Mouse (Mus musculus): ENCODE results near the gene Phrf1. TPM values are rescaled to one million over a fixed set of nuclear protein-coding genes. Genes with fewer than 3 reads are reported as not detected.
A peak's percentile ranks its signal among the peaks of the same experiment; 100 is the strongest.

Phrf1 gene
- total and polyA plus RNA-seq, 3 experiments: 66.1 to 1,029 (median 91.2) TPM

DNA sequence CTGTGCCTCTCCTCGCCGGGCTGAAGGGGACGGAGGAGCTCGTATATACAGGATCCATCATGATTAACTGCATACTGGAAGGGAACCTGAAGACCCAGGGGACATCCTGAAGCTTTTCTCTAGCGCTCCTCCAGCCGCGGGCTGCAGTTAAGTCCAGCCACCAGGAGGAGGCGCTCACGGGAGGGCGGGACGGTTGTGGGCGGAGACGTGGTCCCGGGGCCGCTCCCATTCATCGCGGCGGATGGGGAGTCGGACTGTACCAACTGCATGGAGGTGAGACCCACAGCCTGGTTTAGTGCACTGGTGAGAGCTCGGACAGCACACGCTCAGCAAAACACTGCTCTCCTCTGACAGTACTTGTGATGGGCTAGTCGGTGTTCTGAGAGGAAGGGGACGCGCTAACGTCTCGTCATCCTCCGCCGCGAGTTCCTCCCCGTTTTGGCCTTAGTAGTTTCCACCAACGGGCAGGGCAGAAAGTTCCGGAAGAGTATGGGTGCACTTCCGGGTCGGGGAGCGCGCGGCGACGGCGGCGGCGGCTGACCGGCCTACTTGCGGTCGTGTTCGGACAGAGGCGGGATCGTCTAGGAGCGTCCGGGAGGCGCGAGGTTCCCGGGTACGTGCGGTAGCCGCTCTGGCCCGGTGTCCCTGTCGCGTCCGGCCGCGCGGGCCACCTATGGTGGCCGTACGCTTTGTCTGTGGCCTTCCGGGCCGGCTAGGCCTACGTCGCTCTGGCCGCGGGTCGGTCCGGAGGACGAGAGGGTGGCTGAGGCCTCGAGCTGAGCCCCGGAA is at the start of gene Phrf1 (continued):
- TF ChIP-seq KAT2A (conservative IDR thresholded peaks at IDR 0.05; ENCODE audit: low read depth, low read length) (peak; percentile 80; the same call in 1 of the 2 replicates), MYC (IDR thresholded peaks at IDR 0.05; ENCODE audit: low read depth, low read length) (peak; percentile 48; the same call in 1 of the 2 replicates), POLR2A (IDR thresholded peaks at IDR 0.05; ENCODE audit: control insufficient read depth in 1 of 2, insufficient read depth in 1 of 2, low read depth in 1 of 2, low read length in 2 of 2, poor library complexity in 1 of 2) (peak; percentile 72 to 80; a peak in 3 of 4 replicates), RAD21 (IDR thresholded peaks at IDR 0.05; ENCODE audit: low read depth, low read length) (no peak; the same call in 1 of the 2 replicates), NELFE (IDR thresholded peaks at IDR 0.05; ENCODE audit: low read depth, low read length) (peak; percentile 65)

DNA sequence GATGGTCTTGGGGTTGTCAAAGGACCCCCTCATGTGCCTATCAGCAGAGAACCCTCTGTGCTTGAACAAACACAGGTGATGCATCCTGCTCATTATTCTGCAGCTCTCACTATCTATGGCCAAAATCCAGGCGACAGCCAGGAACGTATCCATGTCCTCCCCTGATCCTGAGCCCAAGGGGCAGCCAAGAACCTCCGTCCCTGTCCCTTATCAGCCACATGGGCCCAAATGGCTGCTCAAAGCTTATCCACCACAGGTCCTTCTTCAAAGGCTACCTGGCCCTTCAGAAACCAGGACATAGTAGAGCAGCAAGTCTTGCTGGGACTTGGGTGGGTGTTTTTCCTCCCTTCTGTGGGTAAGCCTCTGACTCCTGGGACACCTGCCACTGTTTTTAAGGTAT is 40.4 kb upstream of the Phrf1 start:
- peaks cover 2% of the 10 kb centered on the region in 2 experiments; a peak in 3 of 4 replicates for H3K36me3 ChIP-seq (ENCODE audit: control insufficient read depth in 1 of 2, insufficient read depth in 2 of 2, low read length in 2 of 2)
- H3K79me2 ChIP-seq (ENCODE audit: control insufficient read depth, insufficient read depth, low read length, poor library complexity): peaks cover 7% of the 10 kb centered on the region
- no peak overlapping the region for H3K27ac ChIP-seq (ENCODE audit: control insufficient read depth, low read depth, low read length)
- no peak for TF ChIP-seq USF2 (IDR thresholded peaks at IDR 0.05; ENCODE audit: borderline replicate concordance in 1 of 2, insufficient read depth in 1 of 2, low read depth in 1 of 2, low read length in 2 of 2)
- no peak for TF ChIP-seq ETS1 (IDR thresholded peaks at IDR 0.05; ENCODE audit: low read depth, low read length)
- no peak for TF ChIP-seq TCF12 (IDR thresholded peaks at IDR 0.05; ENCODE audit: low read depth, low read length)
- no peak for TF ChIP-seq MAFK (IDR thresholded peaks at IDR 0.05; ENCODE audit: borderline replicate concordance, low read depth, low read length)
- TF ChIP-seq CHD1 (IDR thresholded peaks at IDR 0.05; ENCODE audit: low read depth, low read length): no peak
- TF ChIP-seq MAX (IDR thresholded peaks at IDR 0.05; ENCODE audit: low read length): no peak
- no peak for TF ChIP-seq SIN3A (IDR thresholded peaks at IDR 0.05; ENCODE audit: low read length)
- no peak for TF ChIP-seq SMC3 (IDR thresholded peaks at IDR 0.05; ENCODE audit: low read depth, low read length)
- no peak for TF ChIP-seq ZMIZ1 (IDR thresholded peaks at IDR 0.05; ENCODE audit: low read depth, low read length)
- no peak for TF ChIP-seq USF1 (IDR thresholded peaks at IDR 0.05; ENCODE audit: low read depth, low read length)
- TF ChIP-seq JUND (IDR thresholded peaks at IDR 0.05; ENCODE audit: low read depth, low read length): no peak
- no peak for TF ChIP-seq UBTF (IDR thresholded peaks at IDR 0.05; ENCODE audit: borderline replicate concordance, insufficient read depth, low read depth, low read length)
- no peak for TF ChIP-seq BHLHE40 (IDR thresholded peaks at IDR 0.05; ENCODE audit: borderline replicate concordance, low read depth, low read length)
- no peaks in the 10 kb centered on the region for H3K27me3 ChIP-seq (ENCODE audit: control insufficient read depth in 1 of 2, insufficient read depth in 2 of 2, low read length in 2 of 2)
- no peak for DNase-seq (ENCODE audit: low read depth, low spot score)
- H3K9me3 ChIP-seq (replicated peaks; ENCODE audit: insufficient read depth, low read length): no peaks in the 10 kb centered on the region
- H3K4me1 ChIP-seq (ENCODE audit: control insufficient read depth in 1 of 2, insufficient read depth in 2 of 2, low read length in 2 of 2): peaks cover 0 to 4% of the 10 kb centered on the region in 2 experiments; a peak in 1 of 4 replicates
- H3K9ac ChIP-seq (ENCODE audit: control insufficient read depth, low read depth, low read length, poor library complexity, severe bottlenecking): no peak overlapping the region
- no peak overlapping the region for H3K4me3 ChIP-seq (ENCODE audit: control insufficient read depth in 1 of 2, insufficient read depth in 1 of 2, low read depth in 2 of 2, low read length in 2 of 2)

Data from MEL (cell line).